Mouse (Mus musculus) heart, postnatal 36 days (tissue): ENCODE data around the gene Sec14l2. TPM values are rescaled to one million over a fixed set of nuclear protein-coding genes. Genes with fewer than 3 reads are reported as not detected.
"Not testable (repeated sequence)": the region's sequence is repeated elsewhere in the genome, so short reads cannot be mapped to it uniquely, and the experiment has no call there.

Source experiments
- DNase-seq, 2 experiments: peaks; one replicate each; pipeline ENCODE4 v3.0.0; 2021 to 2022
- intact Hi-C: fragments of 180-260 bp; cut with DNase I; formaldehyde crosslinking; loops from one replicate; pipeline ENCODE4 v1.15.1; 2025
- total RNA-seq, 2 experiments: library from RNA; stranded (reverse); gene quantifications; 2 replicates each; pipeline ENCODE4 v1.2.3; 2021

Gene Sec14l2
- total RNA-seq, 2 experiments from 2014 or later, result 0.69 to 0.87 TPM

DNA sequence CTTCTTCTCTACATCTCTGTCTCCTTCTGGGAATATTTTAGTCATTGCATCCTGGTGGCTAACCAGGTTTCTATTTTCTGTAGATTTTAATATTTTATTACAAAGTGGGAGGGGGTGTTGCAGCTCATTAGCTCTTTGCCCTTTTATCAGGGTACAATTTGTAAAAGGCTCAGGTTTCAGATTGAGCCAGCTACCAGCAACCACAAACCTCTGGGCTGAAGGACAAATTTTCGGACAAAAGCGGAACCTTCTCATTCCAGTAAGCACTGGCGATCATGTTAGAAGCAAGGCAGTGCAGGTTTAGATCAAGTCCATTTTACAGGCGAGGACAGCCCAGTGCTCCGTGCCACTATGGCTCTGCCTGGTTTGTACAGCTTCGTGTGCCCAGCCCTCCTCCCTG is 11.2 kb upstream of the Sec14l2 start:
- no peak for DNase-seq
- intact Hi-C loops, result loop anchor here (2.0 kb wide), 2 partner anchors 48 to 288 kb away; no protein-coding TSS in a partner anchor

DNA sequence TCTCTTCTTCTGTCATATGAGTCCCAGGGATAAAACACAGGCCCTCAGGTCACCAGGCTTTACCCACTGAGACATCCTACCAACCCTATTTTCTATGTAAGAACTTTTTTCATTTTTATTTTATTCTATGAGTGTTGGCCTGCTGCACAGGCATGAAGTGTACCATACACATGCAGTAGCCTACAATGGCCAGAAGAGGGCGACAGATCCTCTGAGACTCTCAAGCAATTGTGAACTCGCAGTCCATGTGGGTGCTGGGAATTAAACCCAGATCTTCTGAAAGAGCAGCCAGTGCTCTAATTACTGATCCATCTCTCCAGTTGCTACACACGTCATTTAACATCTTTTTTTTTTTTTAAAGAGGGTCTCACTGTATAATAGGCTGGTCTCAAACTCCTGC is 10.2 kb upstream of the Sec14l2 start:
- no peak for DNase-seq
- intact Hi-C loops, result no loop called here

DNA sequence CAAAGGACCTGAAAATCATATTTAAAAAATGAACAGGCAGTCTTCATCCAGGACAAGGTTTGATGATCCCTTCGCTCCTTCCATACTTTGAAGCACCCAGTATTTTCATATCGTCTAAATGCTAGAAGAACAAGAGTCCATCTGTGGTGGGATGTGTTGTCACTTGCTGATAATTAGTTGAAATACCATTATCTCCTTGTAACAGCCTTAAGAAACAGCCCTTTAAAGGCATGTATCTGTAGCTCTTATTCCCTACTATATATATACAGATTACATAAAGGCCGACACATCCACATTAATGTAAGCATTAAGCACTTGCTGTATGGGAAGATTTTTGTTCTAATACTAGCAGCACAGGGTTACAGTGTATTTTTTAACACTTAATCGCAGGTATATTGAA is 5.2 kb upstream of the Sec14l2 start:
- DNase-seq, intact Hi-C loops: not testable (repeated sequence)

DNA sequence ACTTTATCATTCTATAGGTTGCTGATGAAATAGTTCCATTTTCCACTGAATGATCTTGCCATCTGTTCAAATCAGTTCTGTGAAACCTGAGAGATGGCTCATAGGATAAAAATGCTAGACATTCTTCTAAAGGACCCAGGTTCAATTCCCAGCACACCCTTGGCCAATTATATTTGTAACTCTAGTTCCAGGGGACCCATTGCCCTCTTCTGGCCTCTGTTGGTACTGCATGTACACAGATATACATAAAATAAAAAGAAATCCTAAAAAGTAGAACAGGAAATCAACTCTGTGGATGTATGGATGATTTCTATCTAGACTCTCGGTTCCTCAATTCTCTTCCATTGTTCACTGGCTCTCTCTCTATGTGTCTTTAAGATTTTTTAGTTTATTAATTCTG is 3.8 kb upstream of the Sec14l2 start:
- DNase-seq, result no peak
- intact Hi-C loops, result no loop called here

DNA sequence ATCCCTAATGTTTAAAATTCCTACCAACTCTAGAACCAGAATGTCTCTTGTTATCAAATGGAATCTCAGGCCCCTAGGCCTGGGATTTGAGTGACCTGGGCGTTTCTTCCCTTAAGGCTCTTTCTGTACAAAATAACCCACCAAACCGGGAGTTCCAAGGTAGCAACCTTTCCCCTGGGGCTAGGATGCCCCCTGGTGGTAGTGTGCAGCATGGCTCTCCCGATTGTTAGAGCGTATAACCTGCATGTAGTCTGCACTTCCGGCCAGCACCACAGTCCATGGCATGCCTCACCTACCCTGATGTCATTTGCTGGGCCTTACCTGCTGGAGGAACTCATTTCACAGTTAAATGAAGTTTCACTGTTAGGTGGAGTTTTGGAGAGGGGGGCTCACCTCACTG is 707 bp upstream of the Sec14l2 start:
- intact Hi-C loops, result no loop called here
- no peak for DNase-seq

DNA sequence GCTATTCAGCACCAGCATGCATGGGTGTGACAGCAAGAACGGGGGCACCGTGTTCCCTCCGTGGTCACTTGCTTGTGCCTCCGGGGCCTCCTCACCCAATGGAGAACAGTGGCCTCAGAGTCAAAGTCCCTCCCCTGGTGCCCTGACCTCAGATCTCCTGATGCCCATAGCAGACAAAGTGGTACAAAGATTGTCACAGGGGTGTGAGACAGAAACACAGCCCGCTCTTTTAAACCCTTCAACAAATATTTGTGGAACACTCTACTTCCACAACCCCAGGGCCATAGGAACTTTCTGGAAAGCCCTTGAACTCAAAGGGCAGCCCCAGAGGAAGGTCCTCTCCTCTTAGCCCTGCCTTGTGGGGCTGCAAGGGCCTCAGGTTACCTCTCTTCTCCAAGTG is 989 bp downstream of the Sec14l2 start:
- intact Hi-C loops, result no loop called here
- DNase-seq, result no peak

DNA sequence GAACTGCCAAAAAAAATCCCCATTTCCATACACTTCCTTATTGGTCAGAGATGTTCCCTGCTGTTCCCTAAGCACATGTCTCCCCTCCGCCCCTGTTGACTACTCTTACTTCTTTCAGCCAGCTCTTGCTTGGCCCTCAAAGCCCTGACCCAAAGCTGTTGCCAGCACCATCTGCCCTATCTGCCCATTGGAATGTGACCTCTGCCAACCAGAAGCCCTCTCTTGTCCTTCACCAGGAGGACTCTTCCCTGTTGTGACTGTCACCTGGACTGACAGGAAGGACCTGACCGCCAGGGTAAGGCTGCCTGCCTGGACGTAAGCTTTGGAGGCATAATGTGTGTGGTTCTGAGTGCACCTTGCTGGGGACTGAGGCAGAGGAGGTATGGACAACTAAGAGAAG is 1.5 kb downstream of the Sec14l2 start:
- no peak for DNase-seq
- intact Hi-C loops, result no loop called here

DNA sequence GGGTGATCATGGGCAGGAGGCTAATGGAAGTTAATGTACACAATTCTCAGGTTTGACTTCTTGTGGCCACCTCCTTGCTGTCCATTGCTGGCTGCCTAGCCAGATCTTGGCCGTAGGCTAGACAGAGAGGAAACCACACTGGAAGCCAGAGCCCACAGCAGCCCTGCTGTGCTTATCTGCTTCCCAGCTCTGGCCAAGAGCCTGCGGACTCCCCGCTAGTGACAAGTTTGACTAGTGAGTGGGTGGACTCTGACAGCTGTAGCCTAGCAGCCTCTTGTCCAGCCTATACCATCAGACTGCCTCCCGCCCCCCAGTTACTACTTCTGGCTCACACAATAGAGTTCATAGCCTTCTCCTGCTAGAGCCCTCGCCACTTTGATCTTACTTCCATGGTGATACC is 3.6 kb downstream of the Sec14l2 start:
- no peak for DNase-seq

DNA sequence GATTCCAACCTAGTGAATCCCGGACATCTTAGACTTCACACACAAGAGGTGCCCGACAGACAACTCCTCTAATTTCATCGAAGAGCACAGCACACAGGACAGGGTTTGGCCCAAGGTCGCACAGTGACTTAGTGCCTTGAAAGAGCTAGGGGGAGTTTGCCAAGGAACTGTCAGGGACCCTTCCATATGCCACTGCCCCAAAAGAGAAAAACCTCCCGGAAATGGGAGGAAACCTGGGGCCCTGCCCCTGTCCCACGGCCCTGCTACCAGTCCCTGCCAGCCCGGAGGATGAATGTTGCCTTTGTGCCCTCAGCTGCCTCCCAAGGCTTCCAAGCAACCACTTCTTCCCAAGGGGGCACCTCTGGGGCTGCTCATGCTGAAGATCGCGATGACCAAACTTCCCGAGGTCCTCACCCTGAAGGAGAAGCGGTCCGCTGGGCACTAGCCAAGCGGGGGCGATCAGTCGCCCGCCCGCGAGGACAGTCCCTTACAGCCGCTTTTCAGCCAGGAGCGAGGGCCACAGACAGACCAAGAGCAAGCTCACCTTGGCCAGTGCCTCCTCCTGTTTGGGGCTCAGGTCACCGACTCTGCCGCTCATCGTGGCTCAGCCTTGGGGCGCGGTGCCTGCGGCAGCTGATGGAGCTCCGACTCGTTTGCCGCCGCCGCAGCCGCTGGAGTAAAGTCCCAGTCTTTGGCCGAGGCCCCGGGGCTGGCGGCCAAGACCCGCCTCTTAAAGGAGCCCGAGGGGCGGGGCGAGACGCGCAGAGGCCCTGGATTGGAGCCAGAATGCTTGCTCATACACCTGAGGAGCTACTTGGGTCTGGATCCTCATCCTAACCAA is 4.9 kb downstream of the Sec14l2 start:
- DNase-seq, result peak; percentile 67 to 72
- intact Hi-C loops, result no loop called here

More for the DNA sequence above, 3.6 kb downstream of the Sec14l2 start:
- intact Hi-C loops, result no loop called here

DNA sequence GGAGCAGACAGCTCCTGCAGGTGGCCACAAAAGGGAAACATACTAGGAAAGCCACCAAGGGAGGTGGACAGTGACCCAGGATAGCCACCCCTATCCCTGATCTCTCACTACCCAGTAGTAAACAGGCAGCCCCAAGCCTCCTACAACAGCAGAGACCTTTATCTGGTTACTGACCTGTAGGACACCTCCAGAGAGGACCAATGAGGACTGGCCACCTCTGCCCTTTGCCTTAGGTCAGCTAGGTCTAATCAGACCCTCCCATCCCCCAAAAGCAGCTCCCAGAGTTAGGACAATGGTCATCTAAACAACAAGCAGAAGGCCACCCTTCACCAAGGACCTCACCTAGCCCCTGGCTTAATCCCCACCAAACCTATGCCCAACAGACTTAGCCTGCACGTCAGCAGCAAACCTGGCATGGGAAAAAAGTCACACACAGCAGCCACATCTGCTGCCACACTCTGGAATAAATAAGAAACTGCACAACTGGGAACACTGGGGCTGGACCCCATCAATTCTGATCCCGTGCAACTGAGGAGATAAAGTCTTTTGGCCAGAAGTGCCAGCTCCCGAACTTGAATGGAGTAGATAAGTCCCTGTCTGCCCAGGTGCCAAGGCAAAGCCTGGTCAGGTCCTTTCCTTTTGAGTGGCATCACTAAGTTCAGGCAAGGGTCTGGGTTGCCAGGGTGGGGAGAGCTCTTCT is 5.7 kb downstream of the Sec14l2 start:
- intact Hi-C loops, result no loop called here

DNA sequence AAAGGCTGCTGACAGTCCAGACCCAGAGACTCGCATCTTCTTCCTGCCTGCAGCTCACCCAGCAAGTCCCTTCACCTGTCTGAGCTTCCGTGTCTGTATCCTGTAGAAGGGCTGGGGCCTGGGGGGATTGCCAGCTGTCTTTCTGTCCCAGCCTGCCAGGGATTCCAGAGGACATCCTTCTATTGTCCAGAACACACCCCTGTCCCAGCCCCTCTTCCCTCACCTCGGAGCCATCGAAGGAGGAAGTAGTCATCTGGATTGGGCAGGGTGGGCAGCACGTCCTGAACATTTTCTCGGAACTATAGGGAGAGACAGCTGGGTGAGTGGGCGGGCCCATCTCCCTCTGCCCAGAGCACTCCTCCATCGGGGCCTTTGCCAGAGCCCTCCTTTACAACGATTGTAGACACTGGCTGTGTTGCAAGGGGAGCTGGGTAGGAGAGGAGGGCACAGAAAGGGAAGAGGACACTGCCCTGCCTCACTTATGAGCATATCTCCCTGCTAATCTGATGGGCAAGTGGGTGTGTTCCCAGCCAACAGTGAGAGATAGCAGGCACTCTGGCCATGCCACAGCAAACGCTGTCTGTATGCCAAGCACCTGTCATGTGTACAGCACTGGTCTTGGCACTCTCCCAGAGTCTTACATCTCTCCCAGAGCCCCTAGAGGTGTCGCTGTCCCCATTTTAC is 6.6 kb downstream of the Sec14l2 start:
- intact Hi-C loops, result no loop called here
- no peak for DNase-seq

More for the DNA sequence above, 5.7 kb downstream of the Sec14l2 start:
- no peak for DNase-seq

DNA sequence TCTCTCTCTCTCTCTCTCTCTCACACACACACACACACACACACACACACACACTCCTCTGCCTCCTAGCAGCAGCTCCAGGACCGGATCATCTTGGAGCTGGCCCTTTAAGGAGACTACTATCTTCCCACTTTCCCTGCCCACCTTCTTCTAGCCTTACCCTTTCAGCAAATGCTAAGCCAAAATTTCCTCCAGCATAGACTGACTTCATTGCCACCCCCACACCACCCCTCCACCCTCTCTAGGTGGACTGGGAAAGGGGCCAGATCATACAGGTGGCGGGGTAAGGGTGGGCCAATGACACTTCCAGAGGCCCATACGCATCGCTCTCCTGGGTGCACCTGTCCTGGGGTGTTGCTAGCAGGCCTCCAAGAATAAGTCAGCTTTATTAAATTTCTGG is 7.8 kb downstream of the Sec14l2 start:
- DNase-seq, result no peak
- intact Hi-C loops, result no loop called here

DNA sequence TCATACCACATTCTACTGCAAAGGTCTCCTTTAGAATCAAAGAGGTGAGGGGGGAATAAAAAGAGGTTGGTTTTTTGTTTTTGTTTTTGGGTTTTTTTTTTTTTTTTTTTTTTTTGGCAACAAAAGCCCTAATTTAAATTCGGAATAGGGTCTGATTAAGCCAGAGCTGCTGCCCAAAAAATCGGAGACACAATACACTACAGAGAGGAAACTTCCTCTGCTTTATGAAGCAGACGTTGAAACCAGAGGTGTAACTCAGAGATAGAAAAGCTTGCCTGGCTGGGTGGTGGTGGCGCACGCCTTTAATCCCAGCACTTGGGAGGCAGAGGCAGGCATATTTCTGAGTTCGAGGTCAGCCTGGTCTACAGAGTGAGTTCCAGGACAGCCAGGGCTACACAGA is 8.7 kb downstream of the Sec14l2 start:
- intact Hi-C loops, result loop anchor here (5.0 kb wide), 1 partner anchor 753 kb away; no protein-coding TSS in a partner anchor
- DNase-seq, result not testable (repeated sequence)

DNA sequence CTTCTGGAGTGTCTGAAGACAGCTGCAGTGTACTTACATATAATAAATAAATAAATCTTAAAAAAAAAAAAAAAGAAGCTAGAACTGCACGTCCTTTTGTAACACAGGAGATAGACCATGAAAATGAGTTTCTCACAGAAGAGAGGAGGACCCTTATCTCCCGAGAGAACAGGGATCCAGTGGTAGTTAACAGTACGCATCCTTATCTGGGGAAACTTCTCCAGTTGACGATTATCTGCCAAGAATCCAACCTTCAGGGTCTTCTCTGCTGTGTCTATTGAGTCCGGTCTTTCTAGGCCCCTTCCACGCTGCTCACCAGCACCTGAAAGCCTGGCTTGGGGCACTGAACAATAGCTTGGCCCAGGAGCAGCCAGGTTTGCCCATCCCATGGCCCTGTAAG is 9.2 kb downstream of the Sec14l2 start:
- intact Hi-C loops, result loop anchor here (5.0 kb wide), 1 partner anchor 753 kb away; no protein-coding TSS in a partner anchor
- no peak for DNase-seq

DNA sequence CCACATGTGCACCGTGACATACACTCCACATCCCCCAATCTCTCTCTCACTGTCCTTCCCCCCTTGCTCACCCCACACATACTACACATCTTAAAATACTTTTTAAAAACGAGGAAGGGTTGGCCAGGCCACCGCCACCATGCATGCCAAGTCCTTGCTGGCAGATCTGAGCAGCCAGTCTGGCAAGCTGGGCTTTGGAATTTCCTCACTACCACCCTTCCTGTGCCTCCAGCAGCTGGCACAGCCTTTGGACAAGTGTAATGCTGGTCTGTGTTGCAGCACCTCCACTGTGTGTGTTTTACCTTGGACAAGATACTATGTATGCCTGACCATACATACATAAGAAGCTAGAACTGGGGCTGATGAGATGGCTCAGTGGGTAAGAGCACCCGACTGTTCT is 9.7 kb downstream of the Sec14l2 start:
- DNase-seq, result no peak
- intact Hi-C loops, result loop anchor here (5.0 kb wide), 1 partner anchor 754 kb away; no protein-coding TSS in a partner anchor

DNA sequence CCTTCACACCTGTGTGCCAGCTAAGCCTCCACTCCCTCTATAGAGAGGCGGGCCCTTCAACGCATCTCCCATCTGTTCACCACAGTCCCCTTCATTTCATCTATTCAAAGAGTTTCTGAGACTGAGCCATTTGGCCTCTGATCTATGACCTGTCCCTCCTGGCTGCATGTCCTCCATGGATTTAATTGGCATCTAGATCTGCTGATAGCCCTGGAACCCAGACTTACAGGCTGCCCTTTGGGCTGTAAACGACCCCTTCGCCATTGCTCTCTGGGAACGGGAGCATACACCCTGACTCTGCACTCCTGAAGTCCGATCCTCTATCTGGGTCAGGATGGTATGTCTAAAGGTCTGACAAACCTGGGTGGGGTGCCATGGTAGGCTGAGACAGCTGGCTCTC is 10.4 kb downstream of the Sec14l2 start:
- intact Hi-C loops, result loop anchor here (5.0 kb wide), 1 partner anchor 754 kb away; no protein-coding TSS in a partner anchor
- DNase-seq, result no peak

DNA sequence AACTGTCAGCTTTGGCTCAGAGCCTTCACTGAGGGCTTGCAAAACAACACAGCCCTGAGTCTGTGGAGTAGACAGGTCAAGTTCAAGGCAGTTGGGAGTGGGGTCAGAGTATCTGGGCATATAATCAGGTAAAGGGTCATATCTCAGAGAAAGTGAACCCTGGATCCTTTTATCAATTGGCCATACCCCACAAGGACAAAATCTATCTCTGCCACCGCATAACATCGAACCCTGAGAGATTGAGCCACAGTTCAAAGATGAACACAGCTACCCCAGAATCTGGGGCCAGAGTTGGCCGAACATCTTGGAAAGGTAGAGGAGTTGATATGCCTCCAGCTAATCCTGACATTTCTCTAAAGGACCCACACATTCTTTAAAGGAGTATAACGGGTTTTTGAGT is 11.2 kb downstream of the Sec14l2 start:
- DNase-seq, result no peak
- intact Hi-C loops, result loop anchor here (5.0 kb wide), 1 partner anchor 755 kb away; no protein-coding TSS in a partner anchor

DNA sequence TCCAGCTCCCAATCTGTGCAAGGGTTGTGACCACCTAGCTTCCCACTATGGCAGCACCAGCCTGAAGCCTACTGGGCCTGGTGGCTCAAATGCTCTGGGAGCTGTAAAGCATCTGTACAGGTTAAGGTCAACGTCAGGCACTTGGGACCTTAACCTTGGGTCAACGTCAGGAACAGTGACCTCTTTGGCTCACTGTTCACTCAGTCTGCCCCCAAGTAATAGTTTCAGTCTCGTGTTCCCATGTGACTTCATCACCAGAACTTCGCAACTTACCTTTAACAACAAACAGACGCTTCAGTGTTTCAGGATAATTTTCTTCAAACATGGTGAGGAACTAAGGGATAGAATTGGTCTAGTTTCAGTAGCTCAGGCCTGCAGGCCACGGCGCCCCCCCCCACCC is 14.5 kb downstream of the Sec14l2 start:
- no peak for DNase-seq
- intact Hi-C loops, result no loop called here

DNA sequence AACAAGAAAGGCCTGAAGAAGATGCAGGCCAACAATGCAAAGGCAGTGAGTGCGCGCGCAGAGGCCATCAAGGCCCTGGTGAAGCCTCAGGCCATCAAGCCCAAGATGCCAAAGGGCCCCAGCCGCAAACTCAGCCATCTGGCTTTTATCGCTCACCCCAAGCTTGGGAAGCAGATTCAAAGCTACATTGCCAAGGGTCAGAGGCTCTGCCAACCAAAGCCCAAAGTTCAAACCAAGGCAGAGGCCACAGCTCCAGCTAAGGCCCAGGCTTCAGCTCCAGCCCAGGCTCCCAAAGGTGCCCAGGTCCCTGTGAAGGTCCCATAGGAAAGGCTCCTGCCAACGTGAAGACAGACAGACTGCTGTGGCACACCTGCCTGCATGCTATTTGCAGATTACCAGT is 15.3 kb downstream of the Sec14l2 start:
- intact Hi-C loops, DNase-seq: not testable (repeated sequence)

DNA sequence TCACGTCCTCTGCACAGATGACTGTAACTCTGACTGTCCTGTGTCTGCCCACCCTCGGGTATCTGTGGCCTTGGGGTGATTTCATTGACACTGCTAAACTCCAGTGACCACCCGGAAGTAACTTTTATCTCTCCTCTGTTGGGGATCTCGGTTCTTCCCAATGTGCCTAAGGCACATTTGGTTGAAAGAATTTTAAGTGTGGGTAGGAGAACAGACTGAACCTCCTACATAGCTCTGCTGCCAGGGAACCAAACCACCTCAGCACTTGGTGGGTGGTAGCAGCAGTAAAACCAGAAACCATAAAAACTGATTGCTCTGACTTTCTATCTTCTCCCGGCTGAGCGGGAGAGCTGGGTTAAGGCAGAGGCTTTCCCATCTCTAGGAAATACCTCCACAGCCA is 17.8 kb downstream of the Sec14l2 start:
- DNase-seq, result no peak
- intact Hi-C loops, result no loop called here

DNA sequence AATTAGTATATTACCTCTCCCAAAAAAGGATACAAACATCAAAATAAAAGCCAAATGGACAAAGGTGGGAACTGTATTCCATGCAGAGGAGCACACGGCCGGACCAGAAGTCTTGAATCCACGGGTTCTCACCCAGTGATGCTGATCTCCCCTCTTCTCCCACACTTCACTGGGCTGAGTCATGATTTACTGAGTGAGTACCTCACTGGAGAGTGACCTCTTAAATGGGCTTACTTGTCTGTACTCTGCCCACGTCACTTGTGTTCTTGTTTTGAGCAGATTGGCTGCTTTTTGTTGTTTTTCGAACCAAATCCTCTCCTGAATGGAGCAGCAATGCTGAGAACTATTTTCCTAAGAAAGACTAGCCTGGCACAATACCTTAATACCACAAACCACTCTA is 18.2 kb downstream of the Sec14l2 start:
- no peak for DNase-seq
- intact Hi-C loops, result no loop called here
